Mouse (Mus musculus): ENCODE data around the gene Rapgef4.

DNA sequence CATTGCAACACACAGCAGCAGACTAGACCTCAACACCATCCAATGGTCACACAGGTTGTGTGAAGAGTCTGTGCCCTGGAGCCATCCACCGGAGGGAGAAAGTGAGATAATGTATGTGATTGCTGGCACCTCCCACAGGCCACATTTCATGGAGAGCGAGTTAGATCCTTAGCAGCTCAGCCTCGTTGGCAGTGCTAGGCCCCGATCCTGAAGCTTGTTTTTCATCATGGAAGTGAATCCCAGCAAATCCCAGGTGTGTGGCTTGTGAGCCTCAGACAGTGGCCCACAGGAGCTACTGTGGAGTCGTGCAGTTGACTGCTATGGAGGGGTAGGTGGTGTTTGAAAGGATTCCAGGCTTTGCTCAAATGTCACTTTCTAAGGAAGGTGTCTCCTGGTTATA, 13.2 kb upstream of the Rapgef4 start:
- TF ChIP-seq EP300 (IDR thresholded peaks at IDR 0.05) (no peak), CTCF (IDR thresholded peaks at IDR 0.05) (no peak)

All from lung, postnatal 0 days (tissue).